Mouse (Mus musculus) left cerebral cortex, adult 11 months (tissue): Measurements from ENCODE around the gene Peg10.
"Not testable (repeated sequence)": the region's sequence is repeated elsewhere in the genome, so short reads cannot be mapped to it uniquely, and the experiment has no call there.

Experiments
- DNase-seq: peaks from one replicate; pipeline ENCODE4 v3.0.0; 2022; ENCODE audit warnings: low spot score

Gene Peg10

GRCm38 (mm10) chr6:4748506-4748961 lies 1.4 kb downstream of the Peg10 start:
- no peak for DNase-seq

DNA sequence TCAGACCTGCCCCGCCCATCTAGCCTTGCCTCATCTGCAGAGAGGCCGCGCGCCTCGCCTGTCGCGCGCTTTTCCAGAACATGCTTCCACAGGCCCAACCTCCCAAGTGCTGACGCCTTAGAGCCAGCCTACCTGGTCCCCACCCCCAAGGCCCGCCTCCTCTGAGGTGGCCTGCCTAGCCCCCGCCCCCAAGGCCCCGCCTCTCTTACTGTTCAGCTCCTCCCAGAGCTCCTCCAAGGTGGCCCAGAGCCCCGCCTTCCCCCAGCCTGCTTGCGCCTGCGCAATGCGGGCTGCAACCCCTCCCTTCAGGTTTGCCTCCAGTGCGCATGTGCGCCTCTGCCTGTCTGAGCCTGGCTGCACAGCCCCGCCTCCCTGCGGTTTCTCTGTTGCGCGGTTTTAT lies 2.0 kb downstream of the Peg10 start:
- peak; percentile 90 for DNase-seq

GRCm38 (mm10) chr6:4751355-4751754 lies 4.2 kb downstream of the Peg10 start:
- DNase-seq, result no peak

DNA sequence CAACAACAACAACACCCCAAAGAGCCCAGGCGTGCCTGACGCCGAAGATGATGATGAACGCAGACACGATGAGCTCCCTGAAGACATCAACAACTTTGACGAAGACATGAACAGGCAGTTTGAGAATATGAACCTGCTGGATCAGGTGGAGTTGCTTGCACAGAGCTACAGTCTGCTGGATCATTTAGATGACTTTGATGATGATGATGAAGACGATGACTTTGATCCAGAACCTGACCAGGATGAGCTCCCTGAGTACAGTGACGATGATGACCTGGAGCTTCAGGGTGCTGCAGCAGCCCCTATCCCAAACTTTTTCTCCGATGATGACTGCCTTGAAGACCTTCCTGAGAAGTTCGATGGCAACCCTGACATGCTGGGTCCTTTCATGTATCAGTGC lies 7.2 kb downstream of the Peg10 start:
- DNase-seq, result no peak

DNA sequence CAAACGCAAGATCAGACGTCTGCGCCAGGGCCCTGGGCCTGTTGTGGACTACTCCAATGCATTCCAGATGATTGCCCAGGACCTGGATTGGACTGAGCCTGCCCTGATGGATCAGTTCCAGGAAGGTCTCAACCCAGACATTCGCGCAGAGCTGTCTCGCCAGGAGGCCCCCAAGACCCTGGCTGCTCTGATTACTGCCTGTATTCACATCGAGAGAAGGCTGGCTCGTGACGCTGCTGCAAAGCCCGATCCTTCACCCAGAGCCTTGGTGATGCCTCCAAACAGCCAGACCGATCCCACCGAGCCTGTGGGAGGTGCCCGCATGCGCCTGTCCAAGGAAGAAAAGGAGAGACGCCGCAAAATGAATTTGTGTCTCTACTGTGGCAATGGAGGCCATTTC lies 7.8 kb downstream of the Peg10 start:
- DNase-seq, result no peak

DNA sequence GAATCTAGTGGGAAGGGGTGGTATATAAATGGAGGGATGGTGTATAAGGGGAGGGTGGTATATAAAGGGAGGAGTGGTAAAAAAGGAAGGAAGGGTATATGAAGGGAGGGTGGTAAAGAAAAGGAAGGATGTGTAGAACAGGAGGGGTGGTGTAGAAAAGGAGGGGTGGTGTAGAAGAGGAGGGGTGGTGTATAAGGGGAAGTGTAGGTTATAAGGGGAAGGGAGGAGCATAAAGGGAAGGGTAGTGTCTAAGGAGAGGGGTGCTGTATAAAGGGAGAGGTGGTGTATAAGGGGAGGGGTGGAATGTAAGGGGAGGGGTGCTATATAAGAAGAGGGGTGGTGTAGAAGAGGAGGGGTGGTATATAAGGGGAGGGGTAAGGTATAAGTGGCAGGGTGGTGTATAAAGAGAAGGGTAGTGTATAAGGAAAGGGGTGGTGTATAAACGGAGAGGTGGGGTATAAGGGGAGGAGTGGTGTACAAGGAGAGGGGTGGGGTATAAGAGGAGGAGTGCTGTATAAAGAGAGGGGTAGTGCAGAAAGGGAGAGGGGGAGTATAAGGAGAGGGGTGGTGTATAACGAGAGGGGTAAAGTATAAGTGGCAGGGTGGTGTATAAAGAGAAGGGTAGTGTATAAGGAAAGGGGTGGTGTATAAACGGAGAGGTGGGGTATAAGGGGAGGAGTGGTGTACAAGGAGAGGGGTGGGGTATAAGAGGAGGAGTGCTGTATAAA lies 14.5 kb downstream of the Peg10 start:
- not testable (repeated sequence) for DNase-seq

- no peak for DNase-seq
Observed at GRCm38 (mm10) chr6:4762252-4762651, 15.1 kb downstream of the Peg10 start.

DNA sequence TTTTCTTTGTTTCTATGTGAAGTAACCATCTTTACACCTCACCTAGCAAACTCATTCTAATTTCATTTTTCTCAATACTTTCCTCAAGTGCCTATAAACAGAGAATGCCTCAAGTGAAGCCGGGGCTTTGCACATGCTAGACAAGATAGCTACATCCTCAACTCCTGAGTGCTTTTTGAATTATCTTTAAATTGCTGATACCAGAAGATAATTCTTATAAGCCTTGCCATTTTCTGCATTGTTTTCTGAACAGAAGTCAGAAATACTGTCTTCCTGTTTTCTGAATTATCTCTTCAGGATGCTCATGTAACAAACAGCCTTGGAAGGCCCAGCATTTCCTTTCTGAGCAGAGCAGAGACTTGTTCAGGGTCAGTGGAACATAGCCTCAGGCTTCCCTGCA lies 49.2 kb downstream of the Peg10 start:
- DNase-seq, result no peak

GRCm38 (mm10) chr6:4797317-4797716 lies 50.2 kb downstream of the Peg10 start:
- DNase-seq, result not testable (repeated sequence)

GRCm38 (mm10) chr6:4798382-4798781 lies 51.3 kb downstream of the Peg10 start:
- no peak for DNase-seq

DNA sequence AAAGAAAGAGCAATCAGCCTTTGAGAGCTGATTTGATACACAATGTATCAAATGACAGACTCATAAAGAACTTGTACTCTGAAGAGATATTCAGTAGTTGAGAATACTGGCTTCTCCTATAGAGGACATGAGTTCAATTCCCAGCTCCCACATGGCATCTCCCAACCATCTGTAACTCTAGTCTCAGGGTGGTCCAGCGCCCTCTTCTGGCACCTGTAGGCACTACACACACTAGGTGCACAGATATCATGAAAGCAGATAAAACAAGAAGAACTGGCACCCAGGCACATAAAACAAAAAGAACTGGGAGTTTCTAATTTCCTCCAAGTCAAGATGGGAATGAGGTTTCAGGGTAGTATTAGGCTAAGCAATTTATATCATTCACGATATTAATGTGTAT lies 52.3 kb downstream of the Peg10 start:
- DNase-seq, result no peak

- no peak for DNase-seq
Observed at GRCm38 (mm10) chr6:4806981-4807380, 59.9 kb downstream of the Peg10 start.
